Mouse (Mus musculus): ENCODE data around the gene Smyd1. TPM values are rescaled to one million over a fixed set of nuclear protein-coding genes. Genes with fewer than 3 reads are reported as not detected.

The Smyd1 gene
- polyA plus RNA-seq, 1 experiment from 2014 or later, result 136 TPM

DNA sequence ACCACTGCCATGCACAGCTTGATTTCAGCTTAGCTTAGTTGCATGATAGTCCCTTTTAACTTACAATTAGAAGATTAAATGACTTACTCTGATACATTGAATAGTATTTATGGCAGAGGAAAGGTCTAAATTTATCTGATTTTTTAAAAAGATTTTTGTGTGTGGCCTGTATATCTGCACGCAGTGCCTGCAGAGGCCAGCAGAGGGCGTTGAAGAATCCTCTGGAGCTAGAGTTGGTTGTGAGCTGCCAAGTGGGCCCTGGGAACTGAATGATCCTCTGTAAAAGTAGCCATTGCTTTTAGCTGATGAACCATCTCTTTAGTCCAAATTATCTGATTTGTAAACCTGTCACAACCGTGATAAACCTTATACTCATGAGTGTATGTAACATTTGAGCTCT lies 23.3 kb downstream of the Smyd1 start:
- H3K9me3 ChIP-seq (replicated peaks; ENCODE audit: control insufficient read depth, low read length), result no peaks in the 10 kb centered on the region
- no peaks in the 10 kb centered on the region for H3K4me1 ChIP-seq (ENCODE audit: control insufficient read depth, insufficient read depth, low read length)
- H3K27me3 ChIP-seq (ENCODE audit: control insufficient read depth, insufficient read depth, low read length), result no peaks in the 10 kb centered on the region
- H3K36me3 ChIP-seq (ENCODE audit: control insufficient read depth, insufficient read depth), result no peaks in the 10 kb centered on the region
- H3K27ac ChIP-seq (ENCODE audit: low read length), result no peak overlapping the region
- 53% methylated on average over 3 of the region's 3 CpGs for WGBS
- H3K4me2 ChIP-seq (ENCODE audit: low read depth, low read length), result no peak overlapping the region
- H3K9ac ChIP-seq (ENCODE audit: low read length), result no peak overlapping the region
- ATAC-seq (replicated peaks; ENCODE audit: extremely low read depth, insufficient read depth, low FRiP score), result no peak
- no peak overlapping the region for H3K4me3 ChIP-seq (ENCODE audit: low read length)

GRCm38 (mm10) chr6:71298051-71298450 lies 24.0 kb downstream of the Smyd1 start:
- no peak overlapping the region for H3K4me2 ChIP-seq (ENCODE audit: low read depth, low read length)
- no peaks in the 10 kb centered on the region for H3K36me3 ChIP-seq (ENCODE audit: control insufficient read depth, insufficient read depth)
- no peaks in the 10 kb centered on the region for H3K9me3 ChIP-seq (replicated peaks; ENCODE audit: control insufficient read depth, low read length)
- no peaks in the 10 kb centered on the region for H3K4me1 ChIP-seq (ENCODE audit: control insufficient read depth, insufficient read depth, low read length)
- no peak overlapping the region for H3K27ac ChIP-seq (ENCODE audit: low read length)
- H3K9ac ChIP-seq (ENCODE audit: low read length), result no peak overlapping the region
- ATAC-seq (replicated peaks; ENCODE audit: extremely low read depth, insufficient read depth, low FRiP score), result no peak
- H3K4me3 ChIP-seq (ENCODE audit: low read length), result no peak overlapping the region
- WGBS, result 60% methylated on average over 2 of the region's 2 CpGs
- no peaks in the 10 kb centered on the region for H3K27me3 ChIP-seq (ENCODE audit: control insufficient read depth, insufficient read depth, low read length)

- H3K4me3 ChIP-seq (ENCODE audit: low read length), result no peak overlapping the region
- H3K9ac ChIP-seq (ENCODE audit: low read length), result no peak overlapping the region
- no peak for ATAC-seq (replicated peaks; ENCODE audit: extremely low read depth, insufficient read depth, low FRiP score)
- no peak overlapping the region for H3K27ac ChIP-seq (ENCODE audit: low read length)
- H3K4me2 ChIP-seq (ENCODE audit: low read depth, low read length), result no peak overlapping the region
- 69% methylated on average over 6 of the region's 6 CpGs for WGBS
- H3K36me3 ChIP-seq (ENCODE audit: control insufficient read depth, insufficient read depth), result no peaks in the 10 kb centered on the region
- H3K27me3 ChIP-seq (ENCODE audit: control insufficient read depth, insufficient read depth, low read length), result no peaks in the 10 kb centered on the region
- H3K9me3 ChIP-seq (replicated peaks; ENCODE audit: control insufficient read depth, low read length), result no peaks in the 10 kb centered on the region
- no peaks in the 10 kb centered on the region for H3K4me1 ChIP-seq (ENCODE audit: control insufficient read depth, insufficient read depth, low read length)
Measured at GRCm38 (mm10) chr6:71295303-71295702, 26.7 kb downstream of the Smyd1 start.

GRCm38 (mm10) chr6:71293509-71293908 lies 28.5 kb downstream of the Smyd1 start:
- Histone ChIP-seq H3K27ac (ENCODE audit: low read length) (no peak overlapping the region), H3K4me1 (ENCODE audit: control insufficient read depth, insufficient read depth, low read length) (no peaks in the 10 kb centered on the region), H3K9me3 (replicated peaks; ENCODE audit: control insufficient read depth, low read length) (0 out of 2 replicates have a peak, but pooled peaks cover 3% of the 10 kb centered on the region), H3K4me2 (ENCODE audit: low read depth, low read length) (no peak overlapping the region), H3K4me3 (ENCODE audit: low read length) (no peak overlapping the region), H3K9ac (ENCODE audit: low read length) (no peak overlapping the region), H3K36me3 (ENCODE audit: control insufficient read depth, insufficient read depth) (no peaks in the 10 kb centered on the region), H3K27me3 (ENCODE audit: control insufficient read depth, insufficient read depth, low read length) (no peaks in the 10 kb centered on the region)
- WGBS, result 77% methylated on average over 14 of the region's 14 CpGs
- ATAC-seq (replicated peaks; ENCODE audit: extremely low read depth, insufficient read depth, low FRiP score), result no peak

DNA sequence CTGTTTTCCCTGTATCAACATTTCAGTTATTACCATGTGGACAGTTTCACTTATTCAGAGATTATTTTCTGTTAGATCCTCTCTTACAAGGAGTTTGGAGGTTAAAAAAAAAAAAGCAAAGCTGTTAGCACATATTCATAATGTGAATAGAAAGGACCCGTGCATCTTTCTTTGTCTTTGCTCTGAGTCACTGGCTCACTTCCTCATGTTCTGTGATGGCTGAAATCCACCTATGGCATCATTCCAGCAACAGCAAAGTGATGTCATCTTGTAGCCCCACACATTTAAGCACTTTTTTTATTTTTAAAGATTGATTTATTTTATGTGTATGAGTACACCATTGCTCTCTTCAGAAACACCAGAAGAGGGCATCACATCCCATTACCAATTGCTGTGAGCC lies 42.6 kb downstream of the Smyd1 start:
- no peaks in the 10 kb centered on the region for H3K27me3 ChIP-seq (ENCODE audit: control insufficient read depth, insufficient read depth, low read length)
- H3K9me3 ChIP-seq (replicated peaks; ENCODE audit: control insufficient read depth, low read length), result no peaks in the 10 kb centered on the region
- no peak overlapping the region for H3K9ac ChIP-seq (ENCODE audit: low read length)
- WGBS, result 41% methylated on average over 1 of the region's 1 CpGs
- no peak for ATAC-seq (replicated peaks; ENCODE audit: extremely low read depth, insufficient read depth, low FRiP score)
- H3K36me3 ChIP-seq (ENCODE audit: control insufficient read depth, insufficient read depth), result peaks cover 5% of the 10 kb centered on the region; the same call in 1 of the 2 replicates
- peaks cover 1% of the 10 kb centered on the region for H3K4me1 ChIP-seq (ENCODE audit: control insufficient read depth, insufficient read depth, low read length)
- H3K4me2 ChIP-seq (ENCODE audit: low read depth, low read length), result no peak overlapping the region
- no peak overlapping the region for H3K27ac ChIP-seq (ENCODE audit: low read length)
- H3K4me3 ChIP-seq (ENCODE audit: low read length), result no peak overlapping the region

DNA sequence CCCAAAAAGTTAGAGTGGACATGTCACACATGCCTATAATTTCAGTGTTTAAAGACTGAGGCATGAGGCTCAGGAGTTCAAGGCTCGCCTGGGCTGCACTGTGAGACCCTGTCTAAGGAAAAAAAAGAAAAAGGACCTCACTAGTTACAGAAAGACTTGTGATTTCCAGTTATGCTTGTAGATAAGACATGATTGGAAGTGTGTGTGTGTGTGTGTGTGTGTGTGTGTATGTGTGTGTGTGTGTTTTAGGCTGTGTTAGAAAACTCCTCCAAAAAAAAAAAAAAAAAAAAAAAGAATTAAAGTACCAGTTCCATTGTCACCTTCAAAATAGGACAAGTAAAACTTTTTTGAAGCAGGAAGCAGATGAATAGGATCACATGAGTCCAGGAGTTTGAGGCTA lies 47.4 kb downstream of the Smyd1 start:
- Histone ChIP-seq H3K27me3 (ENCODE audit: control insufficient read depth, insufficient read depth, low read length) (no peaks in the 10 kb centered on the region), H3K9ac (ENCODE audit: low read length) (no peak overlapping the region), H3K27ac (ENCODE audit: low read length) (no peak overlapping the region; the same call in 1 of the 2 replicates), H3K4me3 (ENCODE audit: low read length) (no peak overlapping the region), H3K36me3 (ENCODE audit: control insufficient read depth, insufficient read depth) (no peaks in the 10 kb centered on the region), H3K4me1 (ENCODE audit: control insufficient read depth, insufficient read depth, low read length) (peaks cover 16% of the 10 kb centered on the region), H3K4me2 (ENCODE audit: low read depth, low read length) (no peak overlapping the region), H3K9me3 (replicated peaks; ENCODE audit: control insufficient read depth, low read length) (no peaks in the 10 kb centered on the region)
- no peak for ATAC-seq (replicated peaks; ENCODE audit: extremely low read depth, insufficient read depth, low FRiP score)
- 77% methylated on average over 1 of the region's 1 CpGs for WGBS

- Histone ChIP-seq H3K9ac (ENCODE audit: low read length) (no peak overlapping the region), H3K27me3 (ENCODE audit: control insufficient read depth, insufficient read depth, low read length) (no peaks in the 10 kb centered on the region), H3K36me3 (ENCODE audit: control insufficient read depth, insufficient read depth) (no peaks in the 10 kb centered on the region), H3K4me1 (ENCODE audit: control insufficient read depth, insufficient read depth, low read length) (peaks cover 21% of the 10 kb centered on the region), H3K9me3 (replicated peaks; ENCODE audit: control insufficient read depth, low read length) (no peaks in the 10 kb centered on the region), H3K4me3 (ENCODE audit: low read length) (no peak overlapping the region), H3K4me2 (ENCODE audit: low read depth, low read length) (no peak overlapping the region), H3K27ac (ENCODE audit: low read length) (no peak overlapping the region)
- WGBS, result 89% methylated on average over 1 of the region's 1 CpGs
- no peak for ATAC-seq (replicated peaks; ENCODE audit: extremely low read depth, insufficient read depth, low FRiP score)
Measured at GRCm38 (mm10) chr6:71273715-71274114, 48.3 kb downstream of the Smyd1 start.

GRCm38 (mm10) chr6:71272316-71272741 lies 49.7 kb downstream of the Smyd1 start:
- Histone ChIP-seq H3K9ac (ENCODE audit: low read length) (peak overlapping the region; percentile 100), H3K27me3 (ENCODE audit: control insufficient read depth, insufficient read depth, low read length) (no peaks in the 10 kb centered on the region), H3K4me1 (ENCODE audit: control insufficient read depth, insufficient read depth, low read length) (peaks cover 26% of the 10 kb centered on the region), H3K36me3 (ENCODE audit: control insufficient read depth, insufficient read depth) (no peaks in the 10 kb centered on the region), H3K4me3 (ENCODE audit: low read length) (peak overlapping the region; percentile 98), H3K27ac (ENCODE audit: low read length) (peak overlapping the region; percentile 99), H3K4me2 (ENCODE audit: low read depth, low read length) (peak overlapping the region; percentile 86), H3K9me3 (replicated peaks; ENCODE audit: control insufficient read depth, low read length) (no peaks in the 10 kb centered on the region)
- WGBS, result 1% methylated on average over 11 of the region's 11 CpGs
- ATAC-seq (replicated peaks; ENCODE audit: extremely low read depth, insufficient read depth, low FRiP score), result no peak

DNA sequence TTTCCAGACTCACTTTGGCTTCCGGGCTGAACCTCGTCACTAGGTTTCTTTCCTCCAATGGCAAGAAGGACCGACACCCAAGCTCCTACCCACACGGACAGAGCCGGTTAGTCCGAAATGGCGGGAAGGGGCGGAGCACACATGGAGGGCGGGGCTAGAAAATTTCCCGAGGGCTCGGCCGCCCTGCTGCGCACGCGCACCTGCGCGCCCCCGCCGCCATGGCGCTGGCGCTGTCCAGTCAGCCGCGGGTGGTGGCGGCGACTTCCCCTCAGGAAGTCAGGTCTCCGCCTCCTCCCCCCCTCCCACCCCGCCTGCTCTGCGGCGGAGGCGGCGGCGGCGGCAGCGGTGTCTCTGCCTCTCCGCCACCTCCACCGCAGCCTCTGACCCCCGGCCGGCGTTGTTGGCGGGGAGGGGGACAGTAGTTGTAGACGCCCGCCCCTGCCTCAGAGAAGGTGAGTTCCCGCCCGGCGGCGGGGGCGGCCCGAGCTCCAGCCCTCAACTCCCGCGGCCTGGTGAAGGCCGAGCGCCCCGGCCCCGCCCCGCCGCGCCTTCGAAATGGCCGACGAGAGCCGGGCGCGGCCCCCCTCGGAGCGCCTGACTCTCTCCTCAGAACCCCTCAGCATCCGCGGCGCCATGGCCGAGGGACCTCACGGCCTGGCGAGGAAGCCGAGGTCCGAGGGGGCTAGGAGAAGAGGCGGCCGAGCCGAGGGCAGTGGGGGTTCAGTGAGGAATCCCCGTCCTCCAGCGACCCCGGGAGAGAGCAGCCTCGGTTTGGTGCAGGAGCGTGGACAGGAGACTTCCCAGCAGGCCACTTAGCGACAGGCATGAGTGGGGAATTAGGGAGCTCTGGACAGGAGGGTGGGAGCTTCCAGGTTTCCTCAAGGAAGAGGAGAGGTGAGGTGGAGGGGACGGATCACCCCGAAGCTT lies 50.4 kb downstream of the Smyd1 start, which contains the start of gene Krcc1:
TSS of gene Krcc1 (plus strand) at position 289 of the 927 bp plus-strand sequence.
- H3K9ac ChIP-seq (ENCODE audit: low read length), result peak within 1 kb of the TSS; percentile 100
- under 1% methylated on average over 81 of the region's 84 CpGs for WGBS
- peak within 1 kb of the TSS; percentile 99 for H3K27ac ChIP-seq (ENCODE audit: low read length)

More for the DNA sequence above, 50.4 kb downstream of the Smyd1 start, which contains the start of gene Krcc1:
- Histone ChIP-seq H3K36me3 (ENCODE audit: control insufficient read depth, insufficient read depth) (no peaks in the 10 kb centered on the region), H3K9me3 (replicated peaks; ENCODE audit: control insufficient read depth, low read length) (no peaks in the 10 kb centered on the region), H3K4me2 (ENCODE audit: low read depth, low read length) (peak within 1 kb of the TSS; percentile 88), H3K27me3 (ENCODE audit: control insufficient read depth, insufficient read depth, low read length) (no peaks in the 10 kb centered on the region), H3K4me3 (ENCODE audit: low read length) (peak within 1 kb of the TSS; percentile 98), H3K4me1 (ENCODE audit: control insufficient read depth, insufficient read depth, low read length) (peaks cover 26% of the 10 kb centered on the region)
- peak; percentile 93 for ATAC-seq (replicated peaks; ENCODE audit: extremely low read depth, insufficient read depth, low FRiP score)
